Mouse (Mus musculus): Measurements from ENCODE around the gene Capza1. TPM values are rescaled to one million over a fixed set of nuclear protein-coding genes. Genes with fewer than 3 reads are reported as not detected.
A peak's percentile ranks its signal among the peaks of the same experiment; 100 is the strongest.

The Capza1 gene
- polyA plus RNA-seq, 1 experiment, result 18.9 TPM

DNA sequence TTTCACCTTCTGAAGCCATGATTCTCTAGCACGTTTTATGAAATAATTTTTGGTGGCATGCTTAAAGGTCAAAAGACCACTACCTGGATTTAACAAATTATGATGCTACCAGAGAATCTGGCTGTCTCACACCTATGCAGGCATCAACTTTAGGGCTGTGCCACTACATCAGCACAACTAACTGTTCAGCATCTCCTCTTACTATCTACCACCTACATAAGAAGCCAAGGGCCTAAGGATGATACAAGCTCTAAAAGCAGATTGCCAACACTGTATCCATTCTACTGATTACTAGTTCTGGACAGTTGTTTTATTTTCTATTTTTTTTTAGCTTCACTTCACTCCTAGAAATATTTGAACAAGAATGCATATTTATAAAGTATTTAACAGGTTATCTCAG lies 9.8 kb downstream of the Capza1 start:
- 68% methylated on average over 1 of the region's 1 CpGs for WGBS
- TF ChIP-seq POLR2A (IDR thresholded peaks at IDR 0.05; ENCODE audit: low read depth, low read length) (no peak), CTCF (IDR thresholded peaks at IDR 0.05; ENCODE audit: extremely low read depth, insufficient read length, insufficient replicate concordance, low read depth, low read length) (no peak)
- H3K27ac ChIP-seq (ENCODE audit: insufficient read depth, low read depth, low read length), result no peak overlapping the region
- H3K4me3 ChIP-seq (ENCODE audit: low read depth, low read length), result no peak overlapping the region
- no peaks in the 10 kb centered on the region for H3K27me3 ChIP-seq (ENCODE audit: control insufficient read depth, insufficient read depth, low read length)
- peaks cover 16% of the 10 kb centered on the region for H3K36me3 ChIP-seq (ENCODE audit: control insufficient read depth, insufficient read depth, low read length)
- H3K4me1 ChIP-seq (ENCODE audit: control insufficient read depth, insufficient read depth, insufficient read length, low read length), result peaks cover 2% of the 10 kb centered on the region; the same call in 1 of the 2 replicates

GRCm38 (mm10) chr3:104846601-104847000 lies 17.7 kb downstream of the Capza1 start:
- Histone ChIP-seq H3K36me3 (ENCODE audit: control insufficient read depth, insufficient read depth, low read length) (peaks cover 29% of the 10 kb centered on the region), H3K27me3 (ENCODE audit: control insufficient read depth, insufficient read depth, low read length) (no peaks in the 10 kb centered on the region), H3K27ac (ENCODE audit: insufficient read depth, low read depth, low read length) (no peak overlapping the region), H3K4me3 (ENCODE audit: low read depth, low read length) (no peak overlapping the region), H3K4me1 (ENCODE audit: control insufficient read depth, insufficient read depth, insufficient read length, low read length) (no peaks in the 10 kb centered on the region)
- TF ChIP-seq POLR2A (IDR thresholded peaks at IDR 0.05; ENCODE audit: low read depth, low read length) (no peak), CTCF (IDR thresholded peaks at IDR 0.05; ENCODE audit: extremely low read depth, insufficient read length, insufficient replicate concordance, low read depth, low read length) (no peak)
- 90% methylated on average over 4 of the region's 4 CpGs for whole genome bisulfite sequencing

- TF ChIP-seq CTCF (IDR thresholded peaks at IDR 0.05; ENCODE audit: extremely low read depth, insufficient read length, insufficient replicate concordance, low read depth, low read length) (no peak), POLR2A (IDR thresholded peaks at IDR 0.05; ENCODE audit: low read depth, low read length) (no peak)
- H3K4me3 ChIP-seq (ENCODE audit: low read depth, low read length), result no peak overlapping the region
- no peaks in the 10 kb centered on the region for H3K4me1 ChIP-seq (ENCODE audit: control insufficient read depth, insufficient read depth, insufficient read length, low read length)
- H3K27me3 ChIP-seq (ENCODE audit: control insufficient read depth, insufficient read depth, low read length), result no peaks in the 10 kb centered on the region
- WGBS, result 86% methylated on average over 5 of the region's 5 CpGs
- peaks cover 57% of the 10 kb centered on the region for H3K36me3 ChIP-seq (ENCODE audit: control insufficient read depth, insufficient read depth, low read length)
- H3K27ac ChIP-seq (ENCODE audit: insufficient read depth, low read depth, low read length), result no peak overlapping the region
Measured at GRCm38 (mm10) chr3:104841049-104841448, 23.3 kb downstream of the Capza1 start.

- Histone ChIP-seq H3K36me3 (ENCODE audit: control insufficient read depth, insufficient read depth, low read length) (peaks cover 60% of the 10 kb centered on the region), H3K4me1 (ENCODE audit: control insufficient read depth, insufficient read depth, insufficient read length, low read length) (no peaks in the 10 kb centered on the region), H3K27ac (ENCODE audit: insufficient read depth, low read depth, low read length) (no peak overlapping the region), H3K4me3 (ENCODE audit: low read depth, low read length) (no peak overlapping the region), H3K27me3 (ENCODE audit: control insufficient read depth, insufficient read depth, low read length) (no peaks in the 10 kb centered on the region)
- TF ChIP-seq CTCF (IDR thresholded peaks at IDR 0.05; ENCODE audit: extremely low read depth, insufficient read length, insufficient replicate concordance, low read depth, low read length) (no peak), POLR2A (IDR thresholded peaks at IDR 0.05; ENCODE audit: low read depth, low read length) (no peak)
- WGBS, result 82% methylated on average over 3 of the region's 3 CpGs
Measured at GRCm38 (mm10) chr3:104835797-104836196, 28.5 kb downstream of the Capza1 start.

- H3K4me1 ChIP-seq (ENCODE audit: control insufficient read depth, insufficient read depth, insufficient read length, low read length), result peaks cover 2% of the 10 kb centered on the region; the same call in 1 of the 2 replicates
- 64% methylated on average over 3 of the region's 3 CpGs for WGBS
- H3K27me3 ChIP-seq (ENCODE audit: control insufficient read depth, insufficient read depth, low read length), result no peaks in the 10 kb centered on the region
- no peak overlapping the region for H3K4me3 ChIP-seq (ENCODE audit: low read depth, low read length)
- TF ChIP-seq POLR2A (IDR thresholded peaks at IDR 0.05; ENCODE audit: low read depth, low read length) (no peak), CTCF (IDR thresholded peaks at IDR 0.05; ENCODE audit: extremely low read depth, insufficient read length, insufficient replicate concordance, low read depth, low read length) (no peak)
- H3K27ac ChIP-seq (ENCODE audit: insufficient read depth, low read depth, low read length), result no peak overlapping the region
- H3K36me3 ChIP-seq (ENCODE audit: control insufficient read depth, insufficient read depth, low read length), result peaks cover 27% of the 10 kb centered on the region
Measured at GRCm38 (mm10) chr3:104822413-104822812, 41.9 kb downstream of the Capza1 start.

DNA sequence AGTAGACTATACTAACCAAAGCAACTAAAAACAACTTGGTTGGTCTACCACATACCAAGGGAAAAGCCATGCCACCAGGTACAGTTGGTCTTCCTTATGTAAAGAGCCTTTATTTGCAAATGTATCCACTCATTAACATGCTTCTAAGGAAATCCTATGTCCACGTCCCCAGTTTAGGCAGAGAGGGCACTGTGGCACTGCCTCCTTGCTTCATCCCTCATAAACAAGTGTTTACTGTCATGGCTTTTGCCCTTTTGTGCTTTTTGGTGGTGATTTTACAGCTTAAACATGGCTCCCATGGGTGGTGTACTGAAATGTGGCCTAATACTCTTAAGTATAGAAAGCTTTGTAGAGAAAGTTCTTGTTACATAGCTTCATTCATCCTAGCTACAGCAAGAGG lies 43.9 kb downstream of the Capza1 start:
- no peak overlapping the region for H3K27ac ChIP-seq (ENCODE audit: insufficient read depth, low read depth, low read length)
- WGBS, result 72% methylated on average over 1 of the region's 1 CpGs
- H3K27me3 ChIP-seq (ENCODE audit: control insufficient read depth, insufficient read depth, low read length), result no peaks in the 10 kb centered on the region
- peaks cover 5% of the 10 kb centered on the region; the same call in 1 of the 2 replicates for H3K4me1 ChIP-seq (ENCODE audit: control insufficient read depth, insufficient read depth, insufficient read length, low read length)
- no peak for TF ChIP-seq CTCF (IDR thresholded peaks at IDR 0.05; ENCODE audit: extremely low read depth, insufficient read length, insufficient replicate concordance, low read depth, low read length)
- no peak overlapping the region for H3K4me3 ChIP-seq (ENCODE audit: low read depth, low read length)
- peaks cover 13% of the 10 kb centered on the region for H3K36me3 ChIP-seq (ENCODE audit: control insufficient read depth, insufficient read depth, low read length)

DNA sequence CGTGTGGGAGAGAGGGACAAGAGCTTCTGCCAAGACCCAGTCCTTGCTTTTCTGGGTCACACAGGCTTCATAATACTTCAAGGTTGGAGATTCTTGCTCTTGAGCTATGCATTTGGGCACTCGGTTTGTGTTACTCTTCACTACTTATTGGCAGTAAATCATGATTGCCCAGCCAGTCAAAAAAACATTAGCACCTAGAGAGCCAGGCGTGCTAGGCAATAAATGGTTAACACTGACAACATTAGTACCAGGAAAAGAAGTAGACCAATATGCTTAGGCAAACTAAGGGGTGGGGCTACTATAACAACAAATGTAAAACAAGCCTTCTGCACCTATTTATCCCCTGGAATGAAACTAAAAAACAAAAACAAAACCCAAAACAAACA lies 45.6 kb downstream of the Capza1 start:
- 4% methylated on average over 3 of the region's 3 CpGs for WGBS
- no peak for TF ChIP-seq POLR2A (IDR thresholded peaks at IDR 0.05; ENCODE audit: low read depth, low read length)
- TF ChIP-seq CTCF (IDR thresholded peaks at IDR 0.05; ENCODE audit: extremely low read depth, insufficient read length, insufficient replicate concordance, low read depth, low read length), result no peak
- peak overlapping the region; percentile 84 for H3K27ac ChIP-seq (ENCODE audit: insufficient read depth, low read depth, low read length)

More for the DNA sequence above, 45.6 kb downstream of the Capza1 start:
- peaks cover 12% of the 10 kb centered on the region for H3K36me3 ChIP-seq (ENCODE audit: control insufficient read depth, insufficient read depth, low read length)
- peaks cover 5% of the 10 kb centered on the region; the same call in 1 of the 2 replicates for H3K4me1 ChIP-seq (ENCODE audit: control insufficient read depth, insufficient read depth, insufficient read length, low read length)
- H3K4me3 ChIP-seq (ENCODE audit: low read depth, low read length), result peak overlapping the region; percentile 89
- H3K27me3 ChIP-seq (ENCODE audit: control insufficient read depth, insufficient read depth, low read length), result no peaks in the 10 kb centered on the region
